Mouse (Mus musculus): ENCODE measurements around the gene Il1f9.
"Not testable (repeated sequence)": the region's sequence is repeated elsewhere in the genome, so short reads cannot be mapped to it uniquely, and the experiment has no call there.

The Il1f9 gene

GRCm38 (mm10) chr2:24186176-24186575, at the start of gene Il1f9:
Il1f9 (plus strand) TSS chr2:24186476.
- no peak for DNase-seq (ENCODE audit: low spot score)

DNA sequence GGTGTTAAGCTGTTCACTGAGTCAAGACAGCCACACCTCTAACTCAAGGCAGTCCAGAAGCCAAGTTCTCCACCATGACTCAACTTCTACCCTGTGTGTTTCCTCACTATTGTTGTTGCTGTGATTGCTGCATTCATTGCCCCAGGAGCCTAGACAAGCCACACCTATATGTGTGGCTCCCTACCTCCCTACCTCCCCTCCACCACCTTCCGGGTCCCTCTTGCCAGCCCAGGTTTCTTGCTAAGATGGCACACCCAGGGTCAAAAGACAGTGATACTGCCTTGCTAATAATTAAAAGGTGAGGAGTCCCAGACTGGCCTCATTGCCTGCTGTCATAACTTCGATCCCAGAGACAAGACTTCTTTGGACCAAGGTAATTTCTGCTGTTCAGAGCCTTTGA, 33.4 kb upstream of the Il1f9 start, which contains the start of gene Il1f8:
TSS of gene Il1f8 (plus strand) at position 301 of the 400 bp plus-strand sequence.
- no peak for DNase-seq (ENCODE audit: low spot score)

DNA sequence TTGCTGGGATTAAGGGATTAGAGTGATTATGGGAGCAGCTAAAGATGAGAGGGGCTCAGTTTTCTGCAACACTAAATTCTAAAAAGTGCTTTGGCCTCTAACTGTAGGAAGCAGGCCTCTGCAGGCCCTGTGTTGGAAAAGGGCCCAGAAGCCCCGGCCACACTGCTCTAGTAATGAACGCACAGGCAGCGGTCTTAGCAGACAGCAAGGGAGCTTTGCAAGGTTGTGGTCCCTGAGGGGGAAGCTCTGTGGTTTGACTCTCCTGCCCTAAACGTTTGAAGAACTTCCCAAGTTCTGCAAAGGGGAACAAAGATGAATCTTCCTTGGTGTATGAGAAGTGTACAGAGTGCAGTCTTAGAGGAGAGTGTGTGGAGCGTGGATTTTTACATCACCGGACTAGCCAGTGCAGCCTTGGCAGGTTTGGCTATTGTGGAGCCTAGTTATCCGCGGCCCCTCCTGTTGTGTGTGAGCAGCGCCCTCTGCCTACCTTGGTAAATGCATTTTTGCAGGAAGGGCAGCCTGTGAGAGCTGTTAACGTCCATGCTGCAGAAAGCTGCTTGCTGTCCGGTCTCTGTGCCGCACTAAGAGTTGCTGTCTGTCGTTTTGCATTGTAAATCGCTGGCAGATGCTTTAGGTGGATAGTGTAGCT, 4.5 kb upstream of the Il1f9 start:
- peak; percentile 30 for DNase-seq (ENCODE audit: low spot score)

DNA sequence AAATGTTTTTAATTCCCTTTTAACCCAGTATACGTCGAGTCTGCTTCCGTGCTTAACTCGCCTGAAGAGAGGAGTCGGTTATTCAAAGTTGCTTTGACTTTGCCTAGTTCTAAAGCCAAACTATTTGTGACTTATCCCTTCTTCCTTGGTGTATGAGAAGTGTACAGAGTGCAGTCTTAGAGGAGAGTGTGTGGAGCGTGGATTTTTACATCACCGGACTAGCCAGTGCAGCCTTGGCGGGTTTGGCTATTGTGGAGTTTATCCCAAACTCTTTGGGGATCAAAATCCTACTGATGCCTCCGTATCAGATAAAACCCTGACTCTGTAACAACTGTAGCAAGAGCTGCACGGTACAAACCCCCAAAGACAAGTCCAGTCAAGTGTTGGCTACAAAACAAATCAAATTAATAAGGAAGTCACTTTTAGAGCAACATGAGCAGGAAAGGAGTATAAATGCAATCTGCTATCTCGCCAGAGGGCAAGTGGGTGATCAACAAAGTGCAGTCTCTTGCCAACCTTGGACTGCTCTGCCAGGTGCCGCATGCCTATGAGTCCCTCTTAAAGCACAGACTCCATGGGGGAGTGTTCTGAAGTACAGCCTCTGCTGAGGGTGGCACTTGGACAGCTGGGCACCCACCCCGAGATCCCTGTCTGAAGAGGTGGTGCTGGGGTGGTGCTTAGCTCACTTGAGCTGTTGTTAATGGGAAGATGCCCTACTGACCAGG, 3.7 kb upstream of the Il1f9 start:
- DNase-seq (ENCODE audit: low spot score): not testable (repeated sequence)

DNA sequence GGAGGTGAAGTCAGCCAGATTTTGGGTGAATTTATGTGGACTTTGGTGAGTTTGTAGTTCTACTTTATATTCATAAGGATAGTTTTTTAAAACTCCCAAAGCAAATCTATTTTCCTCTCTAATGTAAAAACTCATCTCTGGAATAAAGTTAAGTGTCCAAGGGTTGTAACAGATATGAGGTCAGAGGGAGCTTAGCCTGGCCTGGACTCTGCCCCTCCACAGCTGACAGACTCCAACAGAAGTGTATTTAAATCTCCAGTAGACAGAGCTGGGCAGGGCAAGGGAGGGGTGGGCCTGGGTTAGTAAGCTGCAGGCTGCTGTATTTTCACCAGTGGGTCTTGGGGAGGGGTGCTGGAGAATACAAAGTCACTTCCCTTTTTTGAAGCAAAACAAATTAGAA, 2.2 kb upstream of the Il1f9 start:
- DNase-seq (ENCODE audit: low spot score): not testable (repeated sequence)

DNA sequence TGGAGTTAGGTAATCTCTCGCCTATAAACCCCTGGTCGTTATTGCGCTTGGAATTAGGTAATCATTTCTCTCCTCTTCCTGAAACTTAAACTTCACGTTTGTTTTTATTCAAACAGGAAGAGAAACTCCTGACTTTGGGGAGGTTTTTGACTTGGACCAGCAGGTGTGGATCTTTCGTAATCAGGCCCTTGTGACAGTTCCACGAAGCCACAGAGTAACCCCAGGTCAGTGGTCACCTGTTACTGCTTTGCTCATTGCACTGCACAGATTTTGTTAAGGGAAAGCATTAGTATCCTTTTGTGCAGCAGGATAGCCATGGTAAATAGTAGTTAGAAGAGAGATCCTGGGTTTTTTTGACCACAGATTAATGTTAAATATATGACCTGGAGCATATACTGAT, 1.3 kb downstream of the Il1f9 start:
- DNase-seq (ENCODE audit: low spot score): no peak

GRCm38 (mm10) chr2:24188189-24188588, 1.9 kb downstream of the Il1f9 start:
- no peak for DNase-seq (ENCODE audit: low spot score)

DNA sequence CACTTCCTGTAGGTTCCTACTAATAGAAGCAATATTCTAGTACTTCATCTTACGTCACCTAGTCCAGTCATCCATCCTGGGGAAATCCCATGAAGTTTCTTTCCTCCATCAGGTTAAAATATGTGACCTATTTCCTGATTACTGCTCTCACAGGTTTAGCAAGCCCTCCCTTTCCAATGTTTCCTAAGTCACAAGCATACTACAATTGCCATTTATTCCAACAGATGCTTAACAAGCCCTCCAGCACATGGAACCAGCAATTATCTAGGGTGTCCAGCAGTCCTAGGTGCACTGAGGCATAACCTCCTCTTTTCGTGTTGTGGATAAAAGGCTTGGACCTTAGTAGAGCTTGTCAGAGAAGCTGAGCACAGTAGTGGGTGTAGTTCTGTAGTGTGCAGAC, 28.8 kb downstream of the Il1f9 start, which contains the start of gene Il1f6:
TSS of gene Il1f6 (plus strand) at position 301 of the 400 bp plus-strand sequence.
- no peak for DNase-seq (ENCODE audit: low spot score)

GRCm38 (mm10) chr2:24227191-24227590, 40.9 kb downstream of the Il1f9 start:
- no peak for DNase-seq (ENCODE audit: low spot score)

All from urinary bladder, postnatal 14 days (tissue).